Mouse (Mus musculus) embryo, embryonic 10.5 days (tissue): ENCODE data around the gene D130052B06Rik.

ENCODE experiments used
- DNase-seq: peaks from one replicate; pipeline ENCODE4 v3.0.0-alpha.2; 2015; ENCODE audit warnings: low spot score

Gene D130052B06Rik

GRCm38 (mm10) chr11:33663599-33663998, 64.5 kb downstream of the D130052B06Rik start:
- no peak for DNase-seq

- DNase-seq, result no peak
Observed at GRCm38 (mm10) chr11:33668376-33668775, 69.3 kb downstream of the D130052B06Rik start.

GRCm38 (mm10) chr11:33670105-33670965, 71.2 kb downstream of the D130052B06Rik start:
- DNase-seq, result no peak
